Mouse (Mus musculus): ENCODE measurements around the gene Il2rb. TPM values are rescaled to one million over a fixed set of nuclear protein-coding genes. Genes with fewer than 3 reads are reported as not detected.

Il2rb gene
- polyA plus RNA-seq, 1 experiment from 2014 or later = 2.1 TPM

DNA sequence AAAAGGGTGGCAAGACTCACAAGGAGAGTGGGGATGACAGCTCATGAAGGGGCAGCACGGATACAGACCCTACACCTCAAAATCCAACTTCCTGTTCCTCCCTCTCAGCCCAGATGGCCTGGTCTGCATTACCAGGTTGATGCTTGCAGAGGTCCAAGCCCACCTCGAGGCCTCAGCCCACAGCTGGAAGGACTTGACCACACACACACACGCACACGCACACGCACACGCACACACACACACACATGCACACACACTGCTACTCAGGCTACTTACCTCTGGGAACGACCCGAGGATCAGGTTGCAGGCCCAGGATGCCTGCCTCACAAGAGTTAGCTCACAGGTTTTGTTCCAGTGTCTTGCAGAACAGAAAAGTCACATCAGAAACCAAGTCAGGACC, 5.2 kb downstream of the Il2rb start:
- Histone ChIP-seq H3K4me2 (ENCODE audit: low read depth, low read length) (no peak overlapping the region), H3K36me3 (replicated peaks; ENCODE audit: insufficient read depth, low read length) (no peaks in the 10 kb centered on the region), H3K4me1 (ENCODE audit: insufficient read depth) (no peaks in the 10 kb centered on the region), H3K27me3 (ENCODE audit: insufficient read depth, low read length) (no peaks in the 10 kb centered on the region), H3K4me3 (ENCODE audit: low read depth, low read length) (no peak overlapping the region), H3K9me3 (ENCODE audit: low read length) (no peaks in the 10 kb centered on the region), H3K27ac (ENCODE audit: low read depth) (no peak overlapping the region), H3K9ac (replicated peaks) (no peak overlapping the region)
- TF ChIP-seq EP300 (IDR thresholded peaks at IDR 0.05; ENCODE audit: low read depth) (no peak), CTCF (IDR thresholded peaks at IDR 0.05; ENCODE audit: low read depth) (no peak)
- ATAC-seq (no peak), DNase-seq (no peak)
- WGBS (ENCODE audit: insufficient replicate concordance) = 72% methylated on average over 8 of the region's 8 CpGs

DNA sequence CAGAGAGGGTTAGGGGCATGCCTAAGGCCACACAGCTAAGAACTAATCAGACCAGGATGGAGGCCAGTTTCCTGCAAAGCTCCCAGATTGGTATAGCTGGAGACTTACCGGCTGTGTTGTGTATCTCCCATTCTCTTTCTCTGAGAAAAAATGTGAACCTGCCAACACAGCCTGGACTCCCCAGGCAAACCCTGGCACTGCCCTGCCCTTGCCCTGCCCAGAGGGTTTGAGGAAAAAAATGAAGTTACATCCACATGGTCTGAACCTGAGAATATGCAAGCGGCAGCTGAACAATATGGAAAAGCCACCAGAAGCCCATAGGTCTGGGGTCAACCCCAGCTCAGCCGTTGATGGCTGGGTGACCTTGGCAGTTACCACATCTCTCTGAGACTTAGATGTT, 5.8 kb downstream of the Il2rb start:
- WGBS (ENCODE audit: insufficient replicate concordance) = 79% methylated on average over 3 of the region's 3 CpGs
- no peaks in the 10 kb centered on the region for H3K9me3 ChIP-seq (ENCODE audit: low read length)
- H3K9ac ChIP-seq (replicated peaks) = no peak overlapping the region
- H3K4me1 ChIP-seq (ENCODE audit: insufficient read depth) = no peaks in the 10 kb centered on the region
- no peak overlapping the region for H3K4me2 ChIP-seq (ENCODE audit: low read depth, low read length)
- H3K36me3 ChIP-seq (replicated peaks; ENCODE audit: insufficient read depth, low read length) = no peaks in the 10 kb centered on the region
- no peak for ATAC-seq
- H3K4me3 ChIP-seq (ENCODE audit: low read depth, low read length) = no peak overlapping the region
- no peak overlapping the region for H3K27ac ChIP-seq (ENCODE audit: low read depth)
- no peak for TF ChIP-seq EP300 (IDR thresholded peaks at IDR 0.05; ENCODE audit: low read depth)
- DNase-seq = no peak
- no peaks in the 10 kb centered on the region for H3K27me3 ChIP-seq (ENCODE audit: insufficient read depth, low read length)

DNA sequence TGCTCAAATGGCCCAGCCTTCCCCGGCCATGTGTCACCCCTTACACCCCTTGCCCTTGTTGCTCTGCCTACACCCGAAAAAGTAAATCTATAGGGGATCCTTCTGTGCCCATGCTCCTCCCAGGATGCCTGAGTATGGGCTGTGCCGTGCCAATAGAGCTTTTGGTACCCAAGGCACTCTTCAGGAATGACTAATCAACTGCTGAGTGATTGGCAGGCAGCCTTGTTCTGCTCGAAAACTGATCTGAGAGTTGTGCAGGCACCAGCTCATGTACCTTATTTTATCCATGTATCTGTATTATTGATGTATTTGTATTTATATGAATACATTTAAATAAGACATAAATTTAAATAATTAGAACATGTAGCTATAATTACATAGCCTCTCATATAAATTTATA, 8.0 kb downstream of the Il2rb start:
- no peak for ATAC-seq
- no peaks in the 10 kb centered on the region for H3K4me1 ChIP-seq (ENCODE audit: insufficient read depth)
- no peaks in the 10 kb centered on the region for H3K9me3 ChIP-seq (ENCODE audit: low read length)
- no peak overlapping the region for H3K9ac ChIP-seq (replicated peaks)
- DNase-seq = no peak
- H3K4me3 ChIP-seq (ENCODE audit: low read depth, low read length) = no peak overlapping the region
- H3K27me3 ChIP-seq (ENCODE audit: insufficient read depth, low read length) = no peaks in the 10 kb centered on the region
- no peak overlapping the region for H3K4me2 ChIP-seq (ENCODE audit: low read depth, low read length)
- WGBS (ENCODE audit: insufficient replicate concordance) = 55% methylated on average over 4 of the region's 4 CpGs
- no peak for TF ChIP-seq EP300 (IDR thresholded peaks at IDR 0.05; ENCODE audit: low read depth)
- no peak for TF ChIP-seq CTCF (IDR thresholded peaks at IDR 0.05; ENCODE audit: low read depth)
- no peak overlapping the region for H3K27ac ChIP-seq (ENCODE audit: low read depth)
- H3K36me3 ChIP-seq (replicated peaks; ENCODE audit: insufficient read depth, low read length) = no peaks in the 10 kb centered on the region

DNA sequence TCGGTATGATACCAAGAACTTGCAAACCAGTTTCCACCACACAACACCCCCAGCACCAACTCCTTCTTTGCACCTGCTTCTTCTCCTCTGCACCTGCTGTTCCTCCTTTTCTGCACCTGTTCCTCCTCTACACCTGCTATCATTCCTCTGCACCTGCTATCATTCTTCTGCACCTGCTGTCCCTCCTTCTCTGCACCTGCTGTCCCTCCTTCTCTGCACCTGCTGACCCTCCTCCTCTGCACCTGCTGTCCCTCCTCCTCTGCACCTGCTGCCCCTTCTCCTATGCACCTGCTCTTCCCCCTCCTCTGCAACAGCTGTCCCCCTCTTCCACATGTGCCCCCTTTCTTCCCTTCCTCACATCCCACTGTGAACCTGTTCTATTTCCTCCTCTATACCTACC, 8.5 kb downstream of the Il2rb start:
- TF ChIP-seq CTCF (IDR thresholded peaks at IDR 0.05; ENCODE audit: low read depth) (no peak), EP300 (IDR thresholded peaks at IDR 0.05; ENCODE audit: low read depth) (no peak)
- no peaks in the 10 kb centered on the region for H3K36me3 ChIP-seq (replicated peaks; ENCODE audit: insufficient read depth, low read length)
- H3K4me2 ChIP-seq (ENCODE audit: low read depth, low read length) = no peak overlapping the region
- no peaks in the 10 kb centered on the region for H3K27me3 ChIP-seq (ENCODE audit: insufficient read depth, low read length)
- no peak for ATAC-seq
- 88% methylated on average over 1 of the region's 1 CpGs for WGBS (ENCODE audit: insufficient replicate concordance)
- no peak overlapping the region for H3K4me3 ChIP-seq (ENCODE audit: low read depth, low read length)
- H3K4me1 ChIP-seq (ENCODE audit: insufficient read depth) = peaks cover 4% of the 10 kb centered on the region; the same call in 1 of the 2 replicates
- no peak for DNase-seq
- H3K9ac ChIP-seq (replicated peaks) = no peak overlapping the region
- no peaks in the 10 kb centered on the region for H3K9me3 ChIP-seq (ENCODE audit: low read length)
- no peak overlapping the region for H3K27ac ChIP-seq (ENCODE audit: low read depth)

DNA sequence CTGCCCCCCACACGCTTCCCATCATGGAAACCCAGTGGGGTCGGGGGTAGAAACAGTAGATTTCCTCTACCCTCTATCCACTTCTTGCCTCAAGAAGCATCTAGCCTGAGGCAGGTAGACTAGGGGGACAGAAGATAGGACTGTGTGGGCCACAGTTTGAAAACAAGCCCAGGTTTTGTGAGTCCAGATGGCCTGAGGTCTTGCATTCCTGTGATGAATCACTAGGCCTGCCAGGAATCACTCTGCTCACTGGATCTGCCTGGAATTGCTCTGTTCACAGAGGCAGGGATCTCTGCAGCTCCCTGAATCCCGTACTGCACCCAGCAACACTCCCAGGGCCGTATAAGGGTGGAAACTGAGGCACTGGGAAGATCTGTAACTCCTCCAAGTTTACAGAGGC, 11.8 kb downstream of the Il2rb start:
- Histone ChIP-seq H3K27ac (ENCODE audit: low read depth) (no peak overlapping the region), H3K4me3 (ENCODE audit: low read depth, low read length) (no peak overlapping the region), H3K27me3 (ENCODE audit: insufficient read depth, low read length) (no peaks in the 10 kb centered on the region), H3K4me2 (ENCODE audit: low read depth, low read length) (no peak overlapping the region), H3K9ac (replicated peaks) (no peak overlapping the region), H3K4me1 (ENCODE audit: insufficient read depth) (peaks cover 11% of the 10 kb centered on the region), H3K9me3 (ENCODE audit: low read length) (no peaks in the 10 kb centered on the region), H3K36me3 (replicated peaks; ENCODE audit: insufficient read depth, low read length) (no peaks in the 10 kb centered on the region)
- TF ChIP-seq CTCF (IDR thresholded peaks at IDR 0.05; ENCODE audit: low read depth) = no peak
- no peak for TF ChIP-seq EP300 (IDR thresholded peaks at IDR 0.05; ENCODE audit: low read depth)
- no peak for DNase-seq
- 72% methylated on average over 4 of the region's 4 CpGs for WGBS (ENCODE audit: insufficient replicate concordance)
- ATAC-seq = no peak

DNA sequence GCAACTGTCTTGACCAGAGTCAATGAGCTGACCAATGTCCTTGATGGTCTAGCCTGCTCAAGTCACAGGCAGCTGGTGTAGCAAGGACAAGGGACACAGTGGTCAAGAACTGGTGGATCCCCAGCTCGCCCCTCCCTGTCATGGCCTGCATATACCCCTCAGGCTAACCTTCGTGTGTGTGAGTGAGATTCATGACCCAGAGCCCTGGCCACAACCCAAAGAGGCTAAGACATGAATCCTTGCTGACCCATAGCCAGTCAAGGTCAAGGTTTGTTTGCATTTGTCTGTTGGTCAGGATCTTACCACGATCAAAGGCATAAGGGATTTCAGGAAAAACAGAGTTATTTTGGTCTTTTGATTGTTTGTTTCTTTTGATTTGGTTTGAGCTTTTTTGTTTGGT, 12.6 kb downstream of the Il2rb start:
- Histone ChIP-seq H3K4me1 (ENCODE audit: insufficient read depth) (peaks cover 11% of the 10 kb centered on the region), H3K9me3 (ENCODE audit: low read length) (no peaks in the 10 kb centered on the region), H3K4me2 (ENCODE audit: low read depth, low read length) (no peak overlapping the region), H3K4me3 (ENCODE audit: low read depth, low read length) (no peak overlapping the region), H3K36me3 (replicated peaks; ENCODE audit: insufficient read depth, low read length) (no peaks in the 10 kb centered on the region), H3K27me3 (ENCODE audit: insufficient read depth, low read length) (no peaks in the 10 kb centered on the region), H3K9ac (replicated peaks) (no peak overlapping the region), H3K27ac (ENCODE audit: low read depth) (no peak overlapping the region)
- DNase-seq (no peak), ATAC-seq (no peak)
- no peak for TF ChIP-seq EP300 (IDR thresholded peaks at IDR 0.05; ENCODE audit: low read depth)
- TF ChIP-seq CTCF (IDR thresholded peaks at IDR 0.05; ENCODE audit: low read depth) = no peak
- WGBS (ENCODE audit: insufficient replicate concordance) = 60% methylated on average over 3 of the region's 3 CpGs

DNA sequence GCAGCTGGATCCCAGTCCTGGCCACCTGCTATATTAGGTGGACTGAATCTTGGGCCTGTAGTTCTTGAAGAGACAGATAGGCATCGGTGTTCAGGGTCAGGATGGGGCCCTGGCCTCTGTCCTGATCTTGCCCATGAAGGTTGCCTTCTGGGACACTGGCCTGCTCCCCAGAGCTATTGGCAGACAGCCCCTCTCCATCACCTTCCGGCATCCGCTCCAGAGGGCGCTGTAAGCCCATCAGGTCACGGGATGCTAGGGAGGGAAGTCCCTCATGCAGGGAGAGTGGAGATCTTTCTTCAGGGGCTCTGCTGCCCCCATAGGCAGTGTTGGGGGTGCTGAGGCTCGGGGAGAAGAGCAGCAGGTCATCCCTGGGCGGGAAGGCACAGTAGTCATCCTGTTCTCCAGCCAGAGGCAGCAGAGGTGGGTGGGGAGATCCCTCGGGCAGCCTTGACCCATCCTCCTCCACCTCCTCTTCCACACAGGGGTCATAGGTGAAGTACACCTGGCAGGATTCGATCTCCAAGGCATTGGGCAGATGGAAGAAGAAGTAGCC, 13.5 kb downstream of the Il2rb start:
- H3K4me1 ChIP-seq (ENCODE audit: insufficient read depth) = peaks cover 11% of the 10 kb centered on the region
- DNase-seq = peak; percentile 40

More for the DNA sequence above, 13.5 kb downstream of the Il2rb start:
- H3K4me3 ChIP-seq (ENCODE audit: low read depth, low read length) = no peak overlapping the region
- no peaks in the 10 kb centered on the region for H3K9me3 ChIP-seq (ENCODE audit: low read length)
- H3K27me3 ChIP-seq (ENCODE audit: insufficient read depth, low read length) = no peaks in the 10 kb centered on the region
- ATAC-seq = peak; percentile 29; the same call in 1 of the 2 replicates
- H3K27ac ChIP-seq (ENCODE audit: low read depth) = no peak overlapping the region
- WGBS (ENCODE audit: insufficient replicate concordance) = 50% methylated on average over 9 of the region's 9 CpGs
- peak; percentile 52 for TF ChIP-seq CTCF (IDR thresholded peaks at IDR 0.05; ENCODE audit: low read depth)
- no peak for TF ChIP-seq EP300 (IDR thresholded peaks at IDR 0.05; ENCODE audit: low read depth)
- H3K9ac ChIP-seq (replicated peaks) = no peak overlapping the region
- no peak overlapping the region for H3K4me2 ChIP-seq (ENCODE audit: low read depth, low read length)
- no peaks in the 10 kb centered on the region for H3K36me3 ChIP-seq (replicated peaks; ENCODE audit: insufficient read depth, low read length)

Data from liver, postnatal 0 days (tissue).